Mouse (Mus musculus): Measurements from ENCODE around the gene Glcci1. TPM values are rescaled to one million over a fixed set of nuclear protein-coding genes. Genes with fewer than 3 reads are reported as not detected.

Gene Glcci1
- polyA plus RNA-seq, 1 experiment from 2014 or later, result 14.6 TPM

DNA sequence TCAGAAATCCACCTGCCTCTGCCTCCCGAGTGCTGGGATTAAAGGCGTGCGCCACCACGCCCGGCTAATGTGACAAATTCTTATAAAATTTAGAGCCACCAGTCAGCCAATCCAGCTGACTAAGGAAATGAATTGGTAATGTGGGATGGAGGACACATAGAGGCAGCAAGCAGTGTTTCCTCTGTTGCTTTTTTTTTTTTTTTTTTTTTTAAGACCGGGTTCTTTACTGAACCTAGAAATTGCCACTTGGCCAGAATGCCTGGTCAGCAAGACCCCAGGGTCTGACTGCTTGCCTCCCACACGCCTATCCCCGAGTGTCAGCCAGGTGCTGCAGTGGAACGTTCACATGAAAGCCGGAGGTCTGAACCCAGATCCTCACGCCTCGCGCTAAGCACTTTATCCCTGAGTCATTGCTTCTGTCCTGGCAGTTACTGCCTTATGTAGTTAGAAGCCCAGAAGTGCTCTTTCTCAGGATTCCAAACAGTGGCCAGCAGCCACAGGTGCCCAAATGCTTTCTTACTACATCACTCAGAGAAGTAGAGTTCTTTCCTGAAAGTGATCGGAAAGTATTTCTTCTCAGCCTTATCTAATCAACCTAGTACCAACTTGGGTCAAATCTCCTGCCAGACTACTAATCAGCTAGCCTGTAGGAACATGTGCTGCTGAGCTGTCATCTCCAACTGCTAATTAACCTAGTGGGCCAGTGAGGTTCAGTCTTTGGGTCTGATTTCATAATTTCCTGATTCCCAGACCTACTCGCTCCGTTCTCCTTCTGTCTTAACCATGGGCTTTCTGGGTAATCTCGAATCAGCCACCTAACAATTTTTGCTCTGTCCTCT is 24.7 kb upstream of the Glcci1 start:
- no peak overlapping the region for H3K4me3 ChIP-seq
- H3K9me3 ChIP-seq (replicated peaks), result no peaks in the 10 kb centered on the region
- 94% methylated on average over 17 of the region's 17 CpGs for WGBS
- H3K36me3 ChIP-seq (ENCODE audit: poor library complexity, severe bottlenecking), result no peaks in the 10 kb centered on the region
- H3K4me1 ChIP-seq, result peaks cover 10% of the 10 kb centered on the region
- no peak for ATAC-seq
- H3K27me3 ChIP-seq, result no peaks in the 10 kb centered on the region
- no peak overlapping the region for H3K4me2 ChIP-seq
- H3K9ac ChIP-seq, result no peak overlapping the region
- H3K27ac ChIP-seq, result no peak overlapping the region

DNA sequence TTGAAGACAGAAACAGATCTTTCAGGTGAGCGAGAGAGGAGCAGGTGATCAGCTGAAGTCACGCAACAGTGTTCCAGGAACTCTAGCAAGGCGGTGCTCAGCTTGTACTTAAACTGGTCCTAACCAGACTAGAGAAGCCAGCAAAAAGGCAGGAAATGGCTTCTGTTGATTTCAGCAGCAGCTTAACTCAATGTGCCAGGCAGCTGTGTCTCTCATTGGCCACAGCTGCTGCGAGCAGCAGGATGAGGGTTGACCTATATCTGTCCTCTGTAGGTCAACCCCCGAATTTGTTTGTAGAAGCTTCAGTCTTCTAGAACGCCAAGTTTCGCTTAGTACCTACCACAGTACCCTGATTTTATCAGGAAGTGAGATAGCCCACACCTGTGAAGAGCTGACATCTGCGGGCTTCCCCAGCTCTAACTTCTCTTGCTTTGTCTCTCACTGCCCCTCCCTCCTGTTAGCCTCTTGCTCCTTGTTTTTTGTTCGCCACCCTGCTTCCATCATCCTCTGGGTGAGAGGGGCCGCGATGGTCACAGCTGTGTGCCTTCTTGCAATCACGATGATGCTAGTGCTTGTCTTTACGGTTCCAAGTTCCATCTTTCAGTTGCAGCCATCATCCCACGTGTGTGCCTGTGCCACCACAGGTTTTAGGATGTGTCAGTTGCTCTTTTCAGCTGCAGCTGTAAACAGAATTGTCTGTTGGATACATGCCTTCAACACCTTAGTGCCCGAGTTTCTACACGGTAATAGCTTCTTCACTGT is 23.8 kb upstream of the Glcci1 start:
- Histone ChIP-seq H3K9ac (no peak overlapping the region), H3K9me3 (replicated peaks) (no peaks in the 10 kb centered on the region), H3K27ac (no peak overlapping the region), H3K4me2 (no peak overlapping the region), H3K27me3 (no peaks in the 10 kb centered on the region), H3K4me3 (no peak overlapping the region), H3K4me1 (peaks cover 10% of the 10 kb centered on the region), H3K36me3 (ENCODE audit: poor library complexity, severe bottlenecking) (no peaks in the 10 kb centered on the region)
- 92% methylated on average over 16 of the region's 16 CpGs for WGBS
- no peak for ATAC-seq

DNA sequence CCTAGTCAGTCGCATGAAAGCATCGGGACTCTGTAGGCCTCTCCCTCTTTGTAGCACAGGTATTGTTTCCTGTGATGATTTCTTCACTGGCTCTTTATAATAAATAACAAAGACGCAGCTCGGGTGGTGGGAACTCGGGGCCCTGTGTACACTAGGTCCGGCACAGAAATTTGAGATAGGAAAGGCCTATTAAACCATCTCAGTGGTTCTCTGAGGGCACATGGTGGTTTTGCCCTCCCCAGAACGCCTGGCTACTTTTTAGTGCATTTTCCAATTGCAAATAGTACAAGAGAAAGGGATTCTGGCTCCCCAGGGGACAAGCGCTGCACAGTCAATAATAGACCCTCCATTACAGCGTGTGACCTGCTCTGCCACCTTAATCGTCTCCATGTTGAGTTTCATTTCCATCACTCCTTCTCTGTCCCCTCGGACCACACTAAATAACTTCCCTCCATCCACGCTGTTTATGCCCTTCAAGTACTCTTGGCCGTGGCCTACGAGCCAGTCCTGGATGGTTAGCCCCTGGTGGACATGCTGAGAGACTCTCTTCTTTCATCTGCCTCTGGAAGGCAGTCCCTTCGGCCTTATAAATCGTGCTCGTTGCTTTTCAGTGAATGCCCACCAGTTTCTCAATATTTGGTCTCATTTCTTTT is 22.9 kb upstream of the Glcci1 start:
- no peak overlapping the region for H3K27ac ChIP-seq
- H3K9me3 ChIP-seq (replicated peaks), result no peaks in the 10 kb centered on the region
- no peak overlapping the region for H3K9ac ChIP-seq
- no peak; the same call in 1 of the 2 replicates for ATAC-seq
- no peaks in the 10 kb centered on the region for H3K36me3 ChIP-seq (ENCODE audit: poor library complexity, severe bottlenecking)
- WGBS, result 61% methylated on average over 17 of the region's 17 CpGs
- no peaks in the 10 kb centered on the region for H3K27me3 ChIP-seq
- H3K4me3 ChIP-seq, result no peak overlapping the region
- peaks cover 10% of the 10 kb centered on the region for H3K4me1 ChIP-seq
- no peak overlapping the region for H3K4me2 ChIP-seq

DNA sequence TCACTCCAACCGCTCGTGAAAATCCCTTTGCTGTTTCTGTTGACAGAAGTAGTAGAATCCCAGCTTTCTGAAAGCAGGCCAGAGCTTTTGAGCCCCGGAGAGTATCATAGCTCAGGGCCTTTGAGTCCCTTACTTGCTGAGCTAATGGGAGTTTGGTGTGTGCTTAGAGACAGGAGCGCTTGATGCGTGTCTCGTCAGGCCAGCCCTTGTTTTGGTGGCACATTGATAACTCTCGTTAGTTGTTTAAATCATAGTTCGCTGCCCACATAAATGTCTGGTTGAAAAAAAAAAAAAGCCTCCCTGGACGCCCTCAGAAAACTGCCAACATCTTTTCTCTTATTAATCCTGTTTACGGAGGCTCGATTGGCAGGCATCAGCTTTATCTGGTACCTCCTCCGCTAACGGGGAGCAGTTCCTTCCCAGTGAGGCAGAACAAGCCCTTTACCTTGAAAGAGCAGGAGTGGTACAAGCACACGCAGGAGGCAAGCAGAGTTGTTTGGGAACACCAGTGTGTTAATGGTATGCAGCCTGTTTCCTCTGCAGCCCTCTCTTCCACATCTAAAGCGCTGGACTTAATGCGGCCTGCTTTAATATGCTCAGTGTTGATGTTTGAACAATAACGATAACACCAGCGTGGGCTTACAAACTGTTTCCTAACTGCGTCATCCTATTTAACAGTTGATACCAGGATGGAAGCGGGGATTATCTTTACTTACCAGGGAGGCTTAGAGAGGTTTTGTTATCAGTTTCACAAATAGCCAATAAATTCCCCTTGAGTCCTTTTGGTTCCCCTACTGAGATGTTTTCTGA is 22.2 kb upstream of the Glcci1 start:
- H3K27me3 ChIP-seq, result no peaks in the 10 kb centered on the region
- no peak overlapping the region for H3K9ac ChIP-seq
- H3K36me3 ChIP-seq (ENCODE audit: poor library complexity, severe bottlenecking), result no peaks in the 10 kb centered on the region
- H3K4me2 ChIP-seq, result peak overlapping the region; percentile 11
- 28% methylated on average over 20 of the region's 20 CpGs for WGBS
- H3K9me3 ChIP-seq (replicated peaks), result no peaks in the 10 kb centered on the region
- peaks cover 10% of the 10 kb centered on the region for H3K4me1 ChIP-seq
- peak; percentile 43; the same call in 1 of the 2 replicates for ATAC-seq
- H3K27ac ChIP-seq, result no peak overlapping the region
- no peak overlapping the region for H3K4me3 ChIP-seq

DNA sequence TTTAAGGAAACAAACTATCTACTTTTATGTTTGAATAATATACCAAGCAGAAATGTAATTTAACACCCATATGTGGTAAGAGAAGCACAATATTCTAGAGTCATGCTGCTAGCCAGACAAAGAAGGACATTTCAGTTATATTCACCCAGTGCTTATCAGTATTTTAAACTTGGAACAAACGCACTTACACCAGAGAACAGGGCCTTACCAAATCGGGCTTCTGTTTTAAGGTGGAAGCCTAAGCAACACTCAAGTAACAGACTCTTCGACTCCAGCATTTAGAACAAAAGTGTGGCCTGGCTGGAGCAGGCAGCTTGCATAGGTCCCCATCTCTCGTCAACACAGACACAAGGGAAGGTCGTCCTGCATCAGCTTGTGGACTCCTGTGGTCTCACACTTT is 21.2 kb upstream of the Glcci1 start:
- Histone ChIP-seq H3K9ac (no peak overlapping the region), H3K9me3 (replicated peaks) (no peaks in the 10 kb centered on the region), H3K27me3 (no peaks in the 10 kb centered on the region), H3K27ac (no peak overlapping the region), H3K4me1 (peaks cover 10% of the 10 kb centered on the region), H3K4me3 (no peak overlapping the region), H3K36me3 (ENCODE audit: poor library complexity, severe bottlenecking) (no peaks in the 10 kb centered on the region), H3K4me2 (no peak overlapping the region)
- no peak for ATAC-seq
- WGBS, result 65% methylated on average over 5 of the region's 5 CpGs

DNA sequence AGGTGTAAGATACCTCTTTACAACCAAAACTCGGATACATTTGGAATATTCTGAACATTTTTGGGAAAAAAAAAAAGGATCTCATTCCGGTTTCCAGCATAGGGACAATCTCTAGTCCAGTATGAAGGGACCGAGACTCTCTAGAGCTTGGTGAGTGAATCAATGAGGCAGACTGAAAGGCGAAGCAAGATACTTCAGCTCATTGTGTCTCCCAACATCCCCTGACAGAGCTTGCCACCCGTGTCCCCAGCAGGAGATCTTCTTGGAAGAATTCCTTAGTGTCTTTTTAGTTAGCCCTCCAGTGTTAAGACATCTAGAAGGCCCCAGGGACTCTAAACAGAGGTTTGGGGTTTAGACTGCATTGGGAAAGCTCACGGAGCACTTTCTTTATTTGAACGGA is 20.1 kb upstream of the Glcci1 start:
- no peak for ATAC-seq
- no peak overlapping the region for H3K4me3 ChIP-seq
- H3K36me3 ChIP-seq (ENCODE audit: poor library complexity, severe bottlenecking), result no peaks in the 10 kb centered on the region
- no peaks in the 10 kb centered on the region for H3K9me3 ChIP-seq (replicated peaks)
- peaks cover 10% of the 10 kb centered on the region for H3K4me1 ChIP-seq
- H3K9ac ChIP-seq, result no peak overlapping the region
- no peak overlapping the region for H3K4me2 ChIP-seq
- no peaks in the 10 kb centered on the region for H3K27me3 ChIP-seq
- no peak overlapping the region for H3K27ac ChIP-seq
- 70% methylated on average over 7 of the region's 7 CpGs for WGBS

DNA sequence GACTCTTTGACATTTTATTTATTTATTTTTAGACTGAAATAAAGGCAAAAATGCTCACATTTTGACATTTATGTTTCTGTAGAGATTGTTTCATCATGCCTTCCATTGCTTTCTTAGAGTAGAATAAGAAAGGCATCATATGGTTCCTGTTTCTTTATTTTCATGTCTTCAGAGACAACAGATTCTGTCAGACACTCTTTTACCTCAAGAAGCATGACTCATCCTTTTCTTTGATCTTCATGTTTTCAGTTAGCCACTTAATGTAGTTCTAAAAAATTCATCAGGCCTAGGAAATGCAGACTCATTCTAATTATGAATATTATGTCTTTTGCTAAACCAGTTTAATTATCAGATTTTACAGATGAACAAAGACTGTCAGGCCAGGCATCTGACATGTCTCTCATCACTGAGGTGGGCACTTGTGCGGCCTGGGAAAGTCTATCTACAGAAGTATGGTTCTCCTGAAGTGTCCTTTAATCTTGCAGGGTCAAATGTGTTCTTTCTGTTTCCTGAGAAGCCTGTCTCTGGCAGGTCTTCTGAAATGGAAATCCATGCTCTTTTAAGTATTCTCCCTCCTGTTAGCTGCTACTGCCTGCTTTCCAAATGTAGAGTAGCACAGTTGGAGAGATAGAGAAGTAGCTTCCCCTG is 19.3 kb upstream of the Glcci1 start:
- H3K36me3 ChIP-seq (ENCODE audit: poor library complexity, severe bottlenecking), result no peaks in the 10 kb centered on the region

DNA sequence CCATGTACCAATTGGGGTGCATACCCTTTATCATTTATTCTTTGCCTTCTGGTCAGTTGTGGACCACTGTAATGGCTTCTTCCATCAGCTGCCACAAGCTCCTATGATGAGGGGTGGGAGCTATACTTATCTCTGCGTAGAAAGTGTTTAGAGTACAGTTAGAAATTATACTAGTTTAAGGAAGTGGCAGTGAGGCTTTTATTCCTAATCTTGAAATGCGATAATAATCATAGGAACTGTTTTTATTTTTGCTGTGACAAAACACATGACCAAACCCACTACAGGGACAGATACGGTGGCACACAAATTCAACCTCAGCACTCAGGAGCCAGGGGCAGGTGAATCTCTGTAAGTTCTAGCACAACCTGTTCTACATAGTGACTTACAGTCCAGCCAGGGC is 17.2 kb upstream of the Glcci1 start:
- ATAC-seq, result no peak
- Histone ChIP-seq H3K9me3 (replicated peaks) (no peaks in the 10 kb centered on the region), H3K27ac (no peak overlapping the region), H3K36me3 (ENCODE audit: poor library complexity, severe bottlenecking) (no peaks in the 10 kb centered on the region), H3K4me3 (no peak overlapping the region), H3K9ac (no peak overlapping the region), H3K4me2 (no peak overlapping the region), H3K27me3 (no peaks in the 10 kb centered on the region), H3K4me1 (peaks cover 3% of the 10 kb centered on the region; the same call in 1 of the 2 replicates)
- 95% methylated on average over 3 of the region's 3 CpGs for WGBS

More for the DNA sequence above, 19.3 kb upstream of the Glcci1 start:
- H3K9ac ChIP-seq, result no peak overlapping the region
- H3K27ac ChIP-seq, result no peak overlapping the region
- 85% methylated on average over 1 of the region's 1 CpGs for WGBS
- ATAC-seq, result no peak
- H3K27me3 ChIP-seq, result no peaks in the 10 kb centered on the region
- H3K9me3 ChIP-seq (replicated peaks), result no peaks in the 10 kb centered on the region
- H3K4me2 ChIP-seq, result no peak overlapping the region
- no peak overlapping the region for H3K4me3 ChIP-seq
- H3K4me1 ChIP-seq, result peaks cover 10% of the 10 kb centered on the region

DNA sequence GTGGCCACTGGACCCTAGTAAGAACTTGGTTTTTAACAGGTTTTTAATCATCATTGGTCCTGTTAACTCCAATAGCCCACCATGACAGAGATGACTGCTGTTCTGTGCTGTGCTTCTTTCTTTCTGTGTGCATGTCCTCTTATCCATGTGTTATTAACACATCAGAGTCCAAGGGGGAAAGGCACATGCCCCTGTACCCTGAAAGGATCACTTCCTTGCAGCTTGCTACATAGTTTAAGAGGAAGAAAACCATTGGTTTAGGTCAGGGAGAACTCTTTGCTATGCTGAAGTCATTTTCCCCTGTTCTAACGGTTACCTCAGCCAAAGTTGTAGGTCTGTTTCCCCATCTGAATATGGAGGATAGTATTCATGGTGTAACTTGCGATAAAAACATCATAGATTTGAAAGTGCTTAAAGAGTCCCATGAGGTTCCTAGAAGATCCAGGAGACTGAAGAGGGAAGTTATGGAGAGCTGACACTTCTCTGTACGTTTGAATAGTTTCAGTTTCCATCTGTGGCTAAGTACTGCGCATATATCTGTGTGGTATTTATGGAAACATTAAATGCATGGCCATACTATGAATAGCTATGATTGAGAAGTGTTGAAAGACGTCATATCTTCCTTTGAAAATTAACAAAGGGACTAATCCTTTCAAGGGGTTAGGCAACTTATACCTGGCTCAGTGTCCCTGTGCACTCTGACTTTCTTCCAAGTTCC is 14.1 kb upstream of the Glcci1 start:
- H3K27ac ChIP-seq, result no peak overlapping the region
- no peaks in the 10 kb centered on the region for H3K36me3 ChIP-seq (ENCODE audit: poor library complexity, severe bottlenecking)
- 84% methylated on average over 5 of the region's 5 CpGs for WGBS
- H3K4me2 ChIP-seq, result no peak overlapping the region
- H3K4me3 ChIP-seq, result no peak overlapping the region
- no peaks in the 10 kb centered on the region for H3K4me1 ChIP-seq
- no peaks in the 10 kb centered on the region for H3K27me3 ChIP-seq
- no peak overlapping the region for H3K9ac ChIP-seq
- no peak for ATAC-seq
- no peaks in the 10 kb centered on the region for H3K9me3 ChIP-seq (replicated peaks)

DNA sequence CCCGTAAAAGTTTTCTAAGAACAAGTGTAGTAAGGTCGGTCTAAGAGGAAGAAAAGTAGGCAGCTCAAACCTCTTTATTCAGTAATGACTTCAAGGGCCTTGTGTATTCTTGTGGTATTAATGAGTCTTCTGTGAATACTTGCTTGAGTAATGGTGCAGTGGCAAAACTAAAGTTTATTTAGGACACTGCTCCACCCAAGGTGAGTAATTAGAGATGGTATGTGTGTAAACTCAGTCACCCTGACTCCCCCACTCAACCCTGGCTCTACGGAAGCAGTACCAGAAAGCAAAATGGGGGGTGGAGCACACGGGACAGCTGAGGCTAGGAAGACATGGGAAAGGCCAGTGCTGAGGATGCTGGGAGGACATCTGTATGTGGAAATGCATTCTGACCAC is 13.6 kb upstream of the Glcci1 start:
- Histone ChIP-seq H3K27me3 (no peaks in the 10 kb centered on the region), H3K27ac (no peak overlapping the region), H3K4me2 (no peak overlapping the region), H3K9me3 (replicated peaks) (no peaks in the 10 kb centered on the region), H3K36me3 (ENCODE audit: poor library complexity, severe bottlenecking) (no peaks in the 10 kb centered on the region), H3K9ac (no peak overlapping the region), H3K4me3 (no peak overlapping the region), H3K4me1 (no peaks in the 10 kb centered on the region)
- 80% methylated on average over 4 of the region's 4 CpGs for WGBS
- ATAC-seq, result no peak
